Mouse (Mus musculus) intestine, embryonic 14.5 days (tissue): ENCODE data around the gene Upf2. TPM values are rescaled to one million over a fixed set of nuclear protein-coding genes. Genes with fewer than 3 reads are reported as not detected.

Source experiments
- ATAC-seq: fragments of 200-750 bp; cut with Nextera tagmentation; replicated peaks from 2 replicates; pipeline ENCODE4 v1.8.0; 2017; ENCODE audit warnings: low read depth, moderate number of reproducible peaks, moderate TSS enrichment, moderate library complexity; ENCODE audit not compliant: low FRiP score, low TSS enrichment
- DNase-seq: peaks from one replicate; pipeline ENCODE4 v3.0.0-alpha.2; 2018; ENCODE audit warnings: low spot score
- H3K27ac ChIP-seq: fragments of 300-500 bp; sonication (generic); 2 replicates; pipeline ENCODE4 v1.5.1; 2014; ENCODE audit warnings: low read depth, mild to moderate bottlenecking, control low read depth
- H3K27me3 ChIP-seq: fragments of 300-500 bp; sonication (generic); replicated peaks from 2 replicates; pipeline ENCODE4 v1.6.1; 2014; ENCODE audit warnings: low read length, control low read depth; ENCODE audit not compliant: control insufficient read depth, insufficient read depth
- H3K36me3 ChIP-seq: fragments of 300-500 bp; sonication (generic); 2 replicates; pipeline ENCODE4 v1.6.1; 2014; ENCODE audit warnings: low read length, control low read depth; ENCODE audit not compliant: control insufficient read depth, insufficient read depth
- H3K4me1 ChIP-seq: fragments of 300-500 bp; sonication (generic); replicated peaks from 2 replicates; pipeline ENCODE4 v1.6.1; 2014; ENCODE audit warnings: low read length, control low read depth, mixed read lengths; ENCODE audit not compliant: control insufficient read depth, insufficient read depth
- H3K4me2 ChIP-seq: fragments of 300-500 bp; sonication (generic); 2 replicates; pipeline ENCODE4 v1.6.1; 2014; ENCODE audit warnings: low read length
- H3K4me3 ChIP-seq: fragments of 300-500 bp; sonication (generic); 2 replicates; pipeline ENCODE4 v1.5.1; 2014; ENCODE audit warnings: low read depth, low read length, control low read depth, mixed read lengths
- H3K9ac ChIP-seq: fragments of 300-500 bp; sonication (generic); 2 replicates; pipeline ENCODE4 v1.6.1; 2014; ENCODE audit warnings: mild to moderate bottlenecking, low read length
- H3K9me3 ChIP-seq: fragments of 300-500 bp; sonication (generic); 2 replicates; pipeline ENCODE4 v1.6.1; 2016; ENCODE audit warnings: low read length, control low read depth; ENCODE audit not compliant: control insufficient read depth
- WGBS: fragments of 180-500 bp; shearing (Covaris S2); extraction: QIAGEN DNeasy Blood & Tissue Kit; methylation state at CpG from one replicate; pipeline ENCODE4 v1.1.7; 2014; 5-methylcytosine and 5-hydroxymethylcytosine counted together
- polyA plus RNA-seq: library from polyadenylated mRNA; unstranded; fragments of >200 nt; fragmentation: Nextera tagmentation; extraction: Ambion mirVana; gene quantifications from 2 replicates; pipeline ENCODE4 v1.2.1, GENCODE M21; 2014

Gene Upf2
- polyA plus RNA-seq, 1 experiment from 2014 or later: 11.5 TPM

DNA sequence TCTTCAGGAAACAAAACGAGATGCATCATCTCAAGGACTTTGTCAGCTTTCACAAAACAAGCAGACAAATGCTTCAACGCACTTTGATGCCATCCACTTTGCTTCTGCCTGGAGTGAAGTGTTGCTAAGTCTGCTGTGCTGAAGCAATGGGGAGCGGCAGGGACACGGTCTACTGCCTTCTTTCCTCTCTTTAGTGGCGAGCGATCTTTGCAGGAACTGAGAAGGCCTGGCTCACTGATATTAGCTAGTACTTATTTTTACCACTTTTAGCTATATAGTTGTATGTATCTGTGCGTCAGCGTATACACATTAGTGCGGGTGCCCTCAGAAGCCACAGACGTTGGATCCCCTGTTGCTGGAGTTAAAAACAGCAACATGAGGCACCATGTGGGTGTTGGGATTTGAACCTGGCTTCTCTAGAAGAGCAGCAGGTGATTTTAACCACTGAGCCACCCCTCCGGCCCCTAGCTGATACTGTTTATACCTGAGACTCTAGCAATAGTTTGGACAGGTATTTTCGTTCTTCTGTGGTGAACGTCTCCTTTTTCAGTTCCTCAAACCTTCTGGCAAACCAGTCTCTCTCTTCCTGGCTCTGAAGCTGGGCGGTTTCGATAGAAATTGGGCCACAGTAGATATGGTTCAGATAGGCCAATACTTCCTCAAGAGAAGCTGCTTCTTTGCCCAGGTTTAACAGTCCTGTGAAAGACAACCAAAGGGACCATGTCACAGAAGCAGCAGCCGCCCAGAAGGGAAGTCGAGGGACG lies 20.8 kb upstream of the Upf2 start:
- H3K4me3 ChIP-seq: no peak overlapping the region
- ATAC-seq: no peak
- no peaks in the 10 kb centered on the region for H3K9me3 ChIP-seq
- 88% methylated on average over 18 of the region's 18 CpGs for WGBS
- no peaks in the 10 kb centered on the region for H3K4me1 ChIP-seq
- H3K4me2 ChIP-seq: no peak overlapping the region
- 0 out of 2 replicates have a peak, but pooled peaks cover 11% of the 10 kb centered on the region for H3K36me3 ChIP-seq
- H3K27ac ChIP-seq: peak overlapping the region; percentile 19; the same call in 1 of the 2 replicates
- no peak overlapping the region for H3K9ac ChIP-seq
- no peaks in the 10 kb centered on the region for H3K27me3 ChIP-seq
- no peak for DNase-seq

DNA sequence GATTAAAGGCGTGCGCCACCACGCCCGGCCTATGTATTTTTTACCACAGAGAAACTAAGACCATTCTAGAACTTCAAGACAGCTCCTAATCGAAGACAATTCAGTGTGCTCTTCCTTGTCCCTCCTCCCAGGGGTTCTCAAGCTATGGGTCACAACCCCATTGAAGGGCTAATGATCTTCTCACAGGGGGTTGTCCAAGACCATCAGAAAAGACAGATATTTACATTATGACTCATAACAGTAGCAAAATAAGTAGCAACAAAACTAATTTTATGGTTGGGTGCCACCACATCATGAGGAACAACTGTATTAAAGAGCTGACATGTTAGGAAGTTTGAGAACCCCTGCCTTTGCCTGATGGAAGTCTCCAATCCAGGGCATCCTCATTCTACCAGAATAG lies 19.3 kb upstream of the Upf2 start:
- H3K27ac ChIP-seq: no peak overlapping the region
- H3K9ac ChIP-seq: no peak overlapping the region
- no peaks in the 10 kb centered on the region for H3K9me3 ChIP-seq
- WGBS: 92% methylated on average over 5 of the region's 5 CpGs
- DNase-seq (no peak), ATAC-seq (no peak)
- no peaks in the 10 kb centered on the region for H3K27me3 ChIP-seq
- H3K4me1 ChIP-seq: no peaks in the 10 kb centered on the region
- no peak overlapping the region for H3K4me2 ChIP-seq
- H3K4me3 ChIP-seq: no peak overlapping the region
- 0 out of 2 replicates have a peak, but pooled peaks cover 11% of the 10 kb centered on the region for H3K36me3 ChIP-seq

DNA sequence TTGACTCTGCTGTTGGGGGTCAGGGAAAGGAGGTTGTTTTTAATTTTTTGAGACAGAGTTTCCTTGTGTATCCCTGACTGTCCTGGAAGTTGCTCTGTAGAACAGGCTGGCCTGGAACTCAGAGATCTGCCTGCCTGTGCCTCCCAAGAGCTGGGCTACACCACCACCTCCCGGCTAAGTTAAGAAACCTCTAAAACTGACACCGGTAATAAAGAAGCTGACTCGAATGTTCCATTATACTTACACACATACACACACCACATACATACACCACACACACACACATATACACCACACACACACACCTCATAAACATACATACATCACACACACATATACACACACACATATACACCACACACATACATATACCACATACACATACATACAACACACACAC lies 16.3 kb upstream of the Upf2 start:
- Histone ChIP-seq H3K27me3 (no peaks in the 10 kb centered on the region), H3K4me2 (no peak overlapping the region), H3K9ac (no peak overlapping the region), H3K27ac (no peak overlapping the region), H3K36me3 (0 out of 2 replicates have a peak, but pooled peaks cover 6% of the 10 kb centered on the region), H3K9me3 (no peaks in the 10 kb centered on the region), H3K4me1 (no peaks in the 10 kb centered on the region), H3K4me3 (no peak overlapping the region)
- 0 out of 2 replicates have a peak, but pooled peaks have one; percentile 40 for ATAC-seq
- WGBS: 94% methylated on average over 3 of the region's 3 CpGs
- no peak for DNase-seq

DNA sequence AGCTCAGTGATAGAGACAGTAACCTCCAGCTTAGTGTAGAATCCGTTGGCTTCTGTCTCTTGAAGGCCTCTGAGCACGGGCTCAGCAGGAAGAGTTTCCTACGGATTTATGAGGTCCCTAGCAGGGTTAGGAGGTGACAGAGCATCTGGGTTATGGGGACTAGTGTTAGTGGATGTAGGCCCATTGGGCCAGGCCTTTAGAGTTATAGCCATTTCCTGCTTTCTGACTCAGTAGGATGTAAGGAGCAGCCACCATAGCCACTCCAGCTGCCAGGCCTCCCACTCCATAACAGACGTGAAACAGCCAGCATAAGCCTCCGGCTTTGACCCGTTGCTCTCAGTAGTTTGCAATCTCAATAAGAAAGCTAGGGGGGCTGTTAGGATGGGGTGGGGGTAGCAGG lies 15.2 kb upstream of the Upf2 start:
- H3K4me1 ChIP-seq: no peaks in the 10 kb centered on the region
- no peak overlapping the region for H3K4me3 ChIP-seq
- no peak overlapping the region for H3K9ac ChIP-seq
- 0 out of 2 replicates have a peak, but pooled peaks cover under 1% of the 10 kb centered on the region for H3K36me3 ChIP-seq
- WGBS: 58% methylated on average over 6 of the region's 6 CpGs
- no peak for ATAC-seq
- no peak overlapping the region for H3K27ac ChIP-seq
- H3K27me3 ChIP-seq: no peaks in the 10 kb centered on the region
- DNase-seq: no peak
- H3K9me3 ChIP-seq: no peaks in the 10 kb centered on the region
- no peak overlapping the region for H3K4me2 ChIP-seq

DNA sequence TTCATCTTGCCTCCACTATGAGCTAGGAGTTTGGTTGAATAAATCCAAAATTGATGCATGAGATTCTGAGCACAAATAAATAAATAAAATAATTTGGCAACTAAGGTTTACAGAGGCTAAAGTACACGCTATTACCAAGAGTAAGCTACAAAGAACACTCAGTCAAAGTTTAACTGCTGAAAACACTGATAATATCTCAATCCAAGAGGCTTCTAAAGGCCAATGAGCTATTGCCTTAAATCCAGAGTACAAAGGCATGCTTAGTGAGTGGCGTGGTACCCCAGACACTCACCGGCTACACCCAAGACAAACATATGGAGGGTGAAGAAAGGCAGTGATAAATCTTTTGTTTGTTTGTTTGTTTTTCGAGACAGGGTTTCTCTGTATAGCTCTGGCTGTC lies 14.7 kb upstream of the Upf2 start:
- Histone ChIP-seq H3K27me3 (no peaks in the 10 kb centered on the region), H3K4me3 (no peak overlapping the region), H3K4me2 (no peak overlapping the region), H3K27ac (no peak overlapping the region), H3K9me3 (no peaks in the 10 kb centered on the region), H3K9ac (no peak overlapping the region), H3K36me3 (no peaks in the 10 kb centered on the region), H3K4me1 (no peaks in the 10 kb centered on the region)
- DNase-seq (no peak), ATAC-seq (no peak)
- WGBS: 68% methylated on average over 4 of the region's 4 CpGs

DNA sequence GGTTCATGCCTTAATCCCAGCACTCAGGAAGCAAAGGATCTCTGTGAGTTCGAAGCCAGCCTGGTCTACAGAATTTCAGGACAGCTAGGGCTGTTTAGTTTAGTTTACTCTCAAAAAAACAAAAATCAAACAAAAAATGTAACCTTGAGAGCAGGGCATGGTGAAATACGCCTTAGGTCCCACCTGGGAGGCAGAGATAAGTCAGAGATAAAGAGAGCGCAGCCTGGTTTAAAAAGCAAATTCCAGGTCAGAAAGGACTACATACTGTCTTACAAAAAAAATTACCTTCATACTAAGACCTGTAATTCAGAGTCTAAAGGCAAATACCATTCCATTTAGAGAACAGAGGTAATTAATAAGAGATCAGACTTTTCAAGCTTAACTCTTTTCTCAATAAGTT lies 11.9 kb upstream of the Upf2 start:
- ATAC-seq: no peak

DNA sequence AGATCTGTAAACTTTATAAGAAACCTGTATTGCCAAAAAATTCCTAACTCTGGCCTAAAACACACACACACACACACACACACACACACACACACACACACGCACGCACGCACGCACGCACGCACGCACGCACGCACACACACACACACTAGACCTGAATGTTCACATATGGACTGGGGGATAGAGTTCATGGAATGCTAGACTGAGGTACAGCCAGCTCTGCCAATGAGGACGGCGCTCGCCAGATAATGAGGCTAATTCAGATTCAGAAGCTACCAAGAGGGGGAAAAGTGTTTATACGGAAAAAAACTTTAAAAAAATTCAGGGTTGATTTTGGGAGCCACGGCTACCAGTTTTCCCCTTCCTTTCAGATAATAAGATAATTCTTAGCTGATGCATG lies 11.4 kb upstream of the Upf2 start:
- DNase-seq (no peak), ATAC-seq (no peak)
- no peaks in the 10 kb centered on the region for H3K27me3 ChIP-seq
- no peak overlapping the region for H3K4me2 ChIP-seq
- no peak overlapping the region for H3K9ac ChIP-seq
- WGBS: 89% methylated on average over 14 of the region's 14 CpGs
- H3K4me1 ChIP-seq: no peaks in the 10 kb centered on the region
- H3K9me3 ChIP-seq: no peaks in the 10 kb centered on the region
- H3K36me3 ChIP-seq: no peaks in the 10 kb centered on the region
- H3K27ac ChIP-seq: no peak overlapping the region
- no peak overlapping the region for H3K4me3 ChIP-seq

More for the DNA sequence above, 11.9 kb upstream of the Upf2 start:
- H3K9ac ChIP-seq: no peak overlapping the region
- H3K27ac ChIP-seq: no peak overlapping the region
- DNase-seq: no peak
- no peaks in the 10 kb centered on the region for H3K27me3 ChIP-seq
- no peaks in the 10 kb centered on the region for H3K4me1 ChIP-seq
- H3K9me3 ChIP-seq: no peaks in the 10 kb centered on the region
- no peak overlapping the region for H3K4me2 ChIP-seq
- H3K4me3 ChIP-seq: no peak overlapping the region
- no peaks in the 10 kb centered on the region for H3K36me3 ChIP-seq
- 86% methylated on average over 3 of the region's 3 CpGs for WGBS

DNA sequence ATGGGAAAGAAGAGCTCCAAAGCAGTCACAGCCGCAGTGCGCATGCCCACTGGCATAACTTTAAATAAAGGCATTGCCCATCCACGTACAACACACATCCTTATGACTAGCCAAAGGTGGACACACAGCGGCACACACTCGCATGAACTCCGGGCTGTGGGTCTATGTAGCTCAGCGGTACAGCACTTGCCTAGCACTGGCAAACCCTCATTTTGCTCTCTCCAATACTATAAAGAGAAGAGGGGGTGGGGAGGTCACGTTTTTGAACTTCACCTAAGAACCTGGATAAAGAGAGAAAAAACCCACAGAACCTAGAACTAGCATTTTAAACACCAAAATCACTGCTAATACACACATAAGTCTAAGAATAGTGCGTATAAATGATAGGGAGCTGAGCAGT lies 10.3 kb upstream of the Upf2 start:
- 95% methylated on average over 9 of the region's 9 CpGs for WGBS
- Histone ChIP-seq H3K27ac (no peak overlapping the region), H3K27me3 (no peaks in the 10 kb centered on the region), H3K9ac (no peak overlapping the region), H3K4me3 (no peak overlapping the region), H3K36me3 (no peaks in the 10 kb centered on the region), H3K4me2 (no peak overlapping the region), H3K9me3 (no peaks in the 10 kb centered on the region), H3K4me1 (no peaks in the 10 kb centered on the region)
- ATAC-seq (no peak), DNase-seq (no peak)

DNA sequence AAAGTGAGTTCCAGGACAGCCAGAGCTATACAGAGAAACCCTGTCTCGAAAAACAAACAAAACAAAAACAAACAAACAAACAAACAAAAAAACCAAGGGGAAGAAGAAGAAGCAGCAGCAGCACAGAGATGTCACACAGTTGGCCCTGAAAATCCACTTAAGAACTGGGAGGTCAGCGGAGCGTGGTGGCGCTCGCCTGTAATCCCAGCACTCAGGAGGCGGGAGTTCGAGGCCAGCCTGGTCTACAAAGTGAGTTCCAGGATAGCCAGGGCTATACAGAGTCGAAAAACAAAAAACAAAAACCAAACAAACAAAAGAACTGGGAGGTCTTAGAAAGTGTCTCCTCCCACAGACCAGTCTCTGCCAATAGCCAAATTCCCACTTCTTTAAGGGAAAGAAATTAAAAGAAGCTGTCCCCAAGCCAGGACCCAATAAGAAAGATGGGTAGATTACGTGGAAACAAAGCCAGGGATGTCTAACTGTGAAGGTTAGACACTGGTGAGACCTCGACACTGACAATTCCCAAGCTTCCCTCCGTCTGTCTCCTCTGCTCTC lies 9.3 kb upstream of the Upf2 start:
- H3K4me2 ChIP-seq: peak overlapping the region; percentile 69
- 58% methylated on average over 11 of the region's 11 CpGs for WGBS
- no peak overlapping the region for H3K27ac ChIP-seq
- DNase-seq (no peak), ATAC-seq (no peak)
- no peaks in the 10 kb centered on the region for H3K9me3 ChIP-seq
- no peaks in the 10 kb centered on the region for H3K36me3 ChIP-seq
- H3K27me3 ChIP-seq: no peaks in the 10 kb centered on the region
- H3K9ac ChIP-seq: peak overlapping the region; percentile 58
- peak overlapping the region; percentile 60 for H3K4me3 ChIP-seq
- no peaks in the 10 kb centered on the region for H3K4me1 ChIP-seq
